Mouse (Mus musculus): ENCODE measurements around the gene Gtf2h2. TPM values are rescaled to one million over a fixed set of nuclear protein-coding genes. Genes with fewer than 3 reads are reported as not detected.

The Gtf2h2 gene
- polyA plus RNA-seq (2014; fragmentation: Illumina TruSeq; extraction: RNeasy Lipid Tissue Mini Kit (QIAGEN cat#74804); ENCODE audit: low read depth, low replicate concordance) = 65.0 TPM

DNA sequence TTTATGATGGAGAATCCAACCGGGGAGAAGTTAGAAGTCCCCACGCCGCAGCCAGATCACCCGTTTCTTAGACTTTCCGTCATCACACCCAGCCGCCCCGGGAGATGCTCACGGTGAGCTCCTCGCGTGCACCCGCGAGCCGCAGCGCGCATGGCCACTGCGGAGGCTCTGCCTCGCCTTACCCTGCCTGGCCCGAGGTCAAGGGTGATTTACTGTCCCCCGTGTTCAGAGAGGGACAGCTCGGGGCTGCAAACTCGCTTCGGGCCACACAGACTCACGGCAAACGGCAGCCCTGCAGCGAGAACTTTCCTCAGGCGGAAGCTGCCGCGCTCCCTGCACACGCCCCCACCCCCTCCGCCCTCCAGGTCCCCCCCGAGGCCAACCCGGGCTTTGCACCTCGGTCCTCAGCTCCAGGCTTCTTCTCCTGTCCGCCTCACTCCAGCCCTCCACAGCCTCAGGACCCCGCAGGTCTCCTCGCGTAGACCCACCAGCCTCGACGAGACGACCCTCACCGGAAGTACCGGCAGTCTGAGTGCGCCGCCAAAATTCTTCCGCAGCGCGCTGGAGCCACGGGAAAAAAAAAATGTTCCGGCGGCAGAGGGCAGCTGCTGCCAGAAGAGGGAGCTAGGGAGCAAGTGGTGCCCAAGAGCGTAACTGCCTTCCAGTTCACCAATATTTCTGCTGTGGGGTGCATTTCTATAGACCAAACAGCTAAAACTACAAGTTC is at the start of gene Gtf2h2:
Gtf2h2 (minus strand) TSS at position 519 of the 727 bp plus-strand sequence.

DNA sequence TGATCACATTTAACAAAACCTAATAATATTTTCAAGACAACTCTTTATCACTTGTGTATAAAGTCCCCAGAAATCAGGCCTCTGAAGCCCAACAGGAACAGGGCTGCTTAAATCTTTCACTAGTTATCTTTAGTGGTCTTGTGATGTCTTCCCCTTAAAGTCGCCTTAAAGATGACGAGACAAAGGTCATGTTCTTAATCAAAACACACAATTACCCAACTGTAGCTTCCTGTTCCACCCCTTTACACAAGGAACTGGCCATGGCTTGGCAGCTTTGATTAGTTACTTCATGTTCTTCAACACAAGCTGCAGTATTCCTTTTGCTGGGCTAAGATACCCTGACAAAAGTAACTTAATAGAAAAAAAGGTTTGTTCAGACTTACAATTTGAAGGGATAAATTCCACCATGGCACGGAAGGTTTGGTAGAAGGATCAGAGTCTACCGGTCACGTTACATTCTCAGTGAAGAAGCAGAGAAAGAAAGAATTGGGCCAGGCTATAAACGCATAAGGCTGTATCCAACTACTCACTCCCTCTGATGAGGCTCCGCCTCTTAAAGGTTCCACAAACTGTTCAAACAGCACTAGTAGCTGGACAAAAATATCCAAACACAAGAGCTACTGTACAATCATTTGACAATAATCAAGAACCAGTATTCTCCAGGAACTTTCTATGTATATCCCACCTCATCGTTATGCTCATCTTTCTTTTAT is 39.8 kb downstream of the Gtf2h2 start, which contains the start of gene Naip1:
Naip1 (minus strand) TSS at position 455 of the 713 bp plus-strand sequence.

Other genes starting within 250 kb of the Gtf2h2 start
- 37.0 TPM for gene Naip5, start 246.3 kb downstream of the Gtf2h2 start, polyA plus RNA-seq (2014; fragmentation: Illumina TruSeq; extraction: RNeasy Lipid Tissue Mini Kit (QIAGEN cat#74804); ENCODE audit: low read depth, low replicate concordance)
- 0.87 TPM for gene Naip6, start 174.9 kb downstream of the Gtf2h2 start, polyA plus RNA-seq (2014; fragmentation: Illumina TruSeq; extraction: RNeasy Lipid Tissue Mini Kit (QIAGEN cat#74804); ENCODE audit: low read depth, low replicate concordance)
- not detected for gene Naip1, start 39.7 kb downstream of the Gtf2h2 start, polyA plus RNA-seq (2014; fragmentation: Illumina TruSeq; extraction: RNeasy Lipid Tissue Mini Kit (QIAGEN cat#74804); ENCODE audit: low read depth, low replicate concordance)
- gene Ocln, start 60.1 kb upstream of the Gtf2h2 start, polyA plus RNA-seq (2014; fragmentation: Illumina TruSeq; extraction: RNeasy Lipid Tissue Mini Kit (QIAGEN cat#74804); ENCODE audit: low read depth, low replicate concordance) = 9.4 TPM
- 0.17 TPM for gene Marveld2, start 124.4 kb upstream of the Gtf2h2 start, polyA plus RNA-seq (2014; fragmentation: Illumina TruSeq; extraction: RNeasy Lipid Tissue Mini Kit (QIAGEN cat#74804); ENCODE audit: low read depth, low replicate concordance)
- 209 TPM for gene Ak6, start 158.4 kb upstream of the Gtf2h2 start, polyA plus RNA-seq (2014; fragmentation: Illumina TruSeq; extraction: RNeasy Lipid Tissue Mini Kit (QIAGEN cat#74804); ENCODE audit: low read depth, low replicate concordance)
- 72.3 TPM for gene Rad17, start 158.5 kb upstream of the Gtf2h2 start, polyA plus RNA-seq (2014; fragmentation: Illumina TruSeq; extraction: RNeasy Lipid Tissue Mini Kit (QIAGEN cat#74804); ENCODE audit: low read depth, low replicate concordance)
- 4.7 TPM for gene Taf9, start 159.0 kb upstream of the Gtf2h2 start, polyA plus RNA-seq (2014; fragmentation: Illumina TruSeq; extraction: RNeasy Lipid Tissue Mini Kit (QIAGEN cat#74804); ENCODE audit: low read depth, low replicate concordance)
- gene Ccdc125, start 177.1 kb upstream of the Gtf2h2 start, polyA plus RNA-seq (2014; fragmentation: Illumina TruSeq; extraction: RNeasy Lipid Tissue Mini Kit (QIAGEN cat#74804); ENCODE audit: low read depth, low replicate concordance) = 1.6 TPM
- gene Cdk7, start 238.4 kb upstream of the Gtf2h2 start, polyA plus RNA-seq (2014; fragmentation: Illumina TruSeq; extraction: RNeasy Lipid Tissue Mini Kit (QIAGEN cat#74804); ENCODE audit: low read depth, low replicate concordance) = 55.3 TPM